Mouse (Mus musculus): ENCODE measurements around the gene Nell2. TPM values are rescaled to one million over a fixed set of nuclear protein-coding genes. Genes with fewer than 3 reads are reported as not detected.

Nell2 gene
- polyA plus RNA-seq, 1 experiment from 2014 or later = 95.2 TPM

DNA sequence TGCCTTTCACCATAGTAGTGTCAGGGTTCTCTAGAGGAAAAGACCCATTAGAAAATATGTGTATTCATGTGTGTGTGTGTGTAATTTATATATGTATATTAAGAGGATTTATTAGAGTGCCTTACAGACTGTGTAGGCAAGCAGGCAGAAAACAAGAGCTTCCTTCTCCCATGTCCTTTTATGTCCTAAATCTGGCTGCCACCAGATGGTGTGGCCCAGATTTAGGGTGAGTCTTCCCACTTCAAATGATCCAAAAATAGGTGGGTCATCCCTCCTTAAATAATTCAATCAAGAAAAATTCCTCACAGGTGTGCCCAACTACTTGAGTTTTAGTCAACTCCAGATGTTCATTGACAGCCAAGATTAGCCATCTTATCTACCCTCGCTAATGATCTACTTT lies 460.3 kb downstream of the Nell2 start:
- no peak overlapping the region for H3K4me2 ChIP-seq (replicated peaks)
- ATAC-seq (ENCODE audit: low FRiP score, low read depth) = no peak
- no peak overlapping the region for H3K9ac ChIP-seq (replicated peaks)
- H3K4me1 ChIP-seq = no peaks in the 10 kb centered on the region
- no peak overlapping the region for H3K27ac ChIP-seq (replicated peaks)
- no peaks in the 10 kb centered on the region for H3K36me3 ChIP-seq
- WGBS = 91% methylated on average over 1 of the region's 1 CpGs
- no peak overlapping the region for H3K4me3 ChIP-seq
- H3K27me3 ChIP-seq = no peaks in the 10 kb centered on the region
- H3K9me3 ChIP-seq = no peaks in the 10 kb centered on the region

- no peaks in the 10 kb centered on the region for H3K27me3 ChIP-seq
- no peak for ATAC-seq (ENCODE audit: low FRiP score, low read depth)
- H3K9me3 ChIP-seq = no peaks in the 10 kb centered on the region
- no peak overlapping the region for H3K4me3 ChIP-seq
- H3K36me3 ChIP-seq = no peaks in the 10 kb centered on the region
- WGBS = 65% methylated on average over 8 of the region's 8 CpGs
- H3K9ac ChIP-seq (replicated peaks) = no peak overlapping the region
- H3K4me2 ChIP-seq (replicated peaks) = no peak overlapping the region
- H3K27ac ChIP-seq (replicated peaks) = no peak overlapping the region
- no peaks in the 10 kb centered on the region for H3K4me1 ChIP-seq
Observed at GRCm38 (mm10) chr15:95055081-95055650, 473.2 kb downstream of the Nell2 start.

GRCm38 (mm10) chr15:95049171-95049729 lies 479.1 kb downstream of the Nell2 start:
- 67% methylated on average over 6 of the region's 6 CpGs for WGBS
- H3K36me3 ChIP-seq = no peaks in the 10 kb centered on the region
- no peak overlapping the region for H3K4me3 ChIP-seq
- no peaks in the 10 kb centered on the region for H3K9me3 ChIP-seq
- ATAC-seq (ENCODE audit: low FRiP score, low read depth) = no peak
- no peak overlapping the region for H3K27ac ChIP-seq (replicated peaks)
- H3K9ac ChIP-seq (replicated peaks) = no peak overlapping the region
- no peaks in the 10 kb centered on the region for H3K4me1 ChIP-seq
- H3K4me2 ChIP-seq (replicated peaks) = no peak overlapping the region
- H3K27me3 ChIP-seq = no peaks in the 10 kb centered on the region

- H3K4me2 ChIP-seq (replicated peaks) = no peak overlapping the region
- H3K9me3 ChIP-seq = no peaks in the 10 kb centered on the region
- ATAC-seq (ENCODE audit: low FRiP score, low read depth) = no peak
- H3K27ac ChIP-seq (replicated peaks) = no peak overlapping the region
- no peaks in the 10 kb centered on the region for H3K36me3 ChIP-seq
- WGBS = 88% methylated on average over 2 of the region's 2 CpGs
- no peak overlapping the region for H3K4me3 ChIP-seq
- H3K4me1 ChIP-seq = no peaks in the 10 kb centered on the region
- H3K9ac ChIP-seq (replicated peaks) = no peak overlapping the region
- H3K27me3 ChIP-seq = no peaks in the 10 kb centered on the region
Observed at GRCm38 (mm10) chr15:95047486-95047885, 480.9 kb downstream of the Nell2 start.

DNA sequence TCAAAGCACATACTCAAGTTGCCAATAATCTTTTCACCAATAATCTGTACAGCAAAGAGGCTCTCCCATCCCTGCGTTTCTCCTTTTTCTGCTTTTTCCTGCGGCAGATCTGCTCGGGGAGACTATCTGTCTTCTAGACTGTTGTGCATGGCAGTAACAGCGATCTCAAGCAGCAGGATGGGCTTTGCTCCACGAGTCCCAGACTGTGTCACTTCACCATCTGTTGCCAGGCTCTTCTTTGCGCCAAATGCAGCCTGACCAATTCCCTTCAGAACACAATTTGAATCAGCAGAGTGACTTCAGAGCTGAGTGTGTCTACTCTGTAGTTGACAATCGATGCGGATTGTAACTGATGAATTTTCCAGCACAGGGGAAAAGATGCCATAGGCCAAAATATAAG lies 484.3 kb downstream of the Nell2 start:
- Histone ChIP-seq H3K4me2 (replicated peaks) (no peak overlapping the region), H3K4me3 (no peak overlapping the region), H3K9ac (replicated peaks) (no peak overlapping the region), H3K36me3 (no peaks in the 10 kb centered on the region), H3K27ac (replicated peaks) (0 out of 2 replicates have a peak overlapping the region, but pooled peaks have one; percentile 15), H3K27me3 (no peaks in the 10 kb centered on the region), H3K9me3 (no peaks in the 10 kb centered on the region), H3K4me1 (no peaks in the 10 kb centered on the region)
- 86% methylated on average over 8 of the region's 8 CpGs for WGBS
- no peak for ATAC-seq (ENCODE audit: low FRiP score, low read depth)

- no peak overlapping the region for H3K4me2 ChIP-seq (replicated peaks)
- no peak overlapping the region for H3K4me3 ChIP-seq
- H3K9ac ChIP-seq (replicated peaks) = no peak overlapping the region
- no peaks in the 10 kb centered on the region for H3K36me3 ChIP-seq
- H3K27me3 ChIP-seq = no peaks in the 10 kb centered on the region
- no peak overlapping the region for H3K27ac ChIP-seq (replicated peaks)
- no peak for ATAC-seq (ENCODE audit: low FRiP score, low read depth)
- no peaks in the 10 kb centered on the region for H3K9me3 ChIP-seq
- no peaks in the 10 kb centered on the region for H3K4me1 ChIP-seq
- WGBS = 79% methylated on average over 9 of the region's 9 CpGs
Observed at GRCm38 (mm10) chr15:95042437-95042836, 485.9 kb downstream of the Nell2 start.

DNA sequence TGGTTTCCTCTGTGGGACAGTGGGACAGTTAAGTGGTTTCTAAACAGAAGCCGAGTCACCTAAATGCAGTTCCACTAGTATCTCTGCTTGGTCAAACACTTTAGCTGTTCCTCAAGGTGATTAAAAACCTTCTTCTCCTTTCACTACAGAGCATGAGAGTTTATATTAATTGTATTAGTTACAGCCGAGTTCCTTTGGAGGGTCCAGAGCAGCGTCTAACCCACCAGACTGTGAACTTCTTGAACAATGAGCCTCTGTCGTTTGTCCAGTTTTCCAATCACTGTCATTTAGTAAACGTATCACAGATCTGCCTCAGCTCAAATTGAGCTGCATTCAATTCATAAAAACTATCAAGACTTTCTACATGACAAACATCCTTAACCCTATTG lies 498.9 kb downstream of the Nell2 start:
- Histone ChIP-seq H3K27ac (replicated peaks) (no peak overlapping the region), H3K9ac (replicated peaks) (no peak overlapping the region), H3K4me3 (no peak overlapping the region), H3K9me3 (no peaks in the 10 kb centered on the region), H3K4me1 (peaks cover 5% of the 10 kb centered on the region; the same call in 1 of the 2 replicates), H3K27me3 (no peaks in the 10 kb centered on the region), H3K4me2 (replicated peaks) (no peak overlapping the region), H3K36me3 (no peaks in the 10 kb centered on the region)
- ATAC-seq (ENCODE audit: low FRiP score, low read depth) = no peak
- WGBS = 70% methylated on average over 5 of the region's 5 CpGs

DNA sequence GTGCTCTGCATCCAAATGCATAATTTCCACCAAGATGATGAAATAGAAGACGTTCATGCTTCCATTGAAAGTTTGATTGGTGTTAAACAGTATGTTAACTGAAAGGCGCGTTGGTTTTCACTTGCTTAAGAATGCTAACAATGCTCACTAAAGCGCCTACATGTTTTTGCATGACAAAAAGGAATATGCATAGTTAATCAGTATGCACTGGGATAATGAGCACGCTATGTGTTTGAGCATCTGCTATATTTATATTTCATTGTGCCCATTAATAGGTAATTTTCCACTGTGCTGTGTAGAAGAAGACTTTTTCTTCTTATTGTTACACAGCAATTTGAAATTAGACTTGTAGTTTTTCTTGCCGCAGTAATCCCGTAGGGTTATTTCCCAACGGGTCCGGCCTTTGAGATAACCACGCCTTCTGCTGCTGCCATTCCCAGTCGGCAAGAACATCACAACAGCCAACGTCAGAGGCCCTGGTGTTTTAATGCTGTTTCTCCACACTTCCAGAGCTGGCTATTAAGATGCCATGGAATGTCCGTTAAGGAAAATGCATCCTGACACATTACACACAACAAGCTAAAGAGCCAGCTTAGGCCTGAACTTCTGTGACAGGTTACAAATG lies 499.4 kb downstream of the Nell2 start:
- Histone ChIP-seq H3K9ac (replicated peaks) (no peak overlapping the region), H3K4me3 (no peak overlapping the region), H3K36me3 (no peaks in the 10 kb centered on the region), H3K4me1 (peaks cover 5% of the 10 kb centered on the region; the same call in 1 of the 2 replicates), H3K4me2 (replicated peaks) (no peak overlapping the region), H3K27me3 (no peaks in the 10 kb centered on the region), H3K27ac (replicated peaks) (no peak overlapping the region), H3K9me3 (no peaks in the 10 kb centered on the region)
- WGBS = 67% methylated on average over 13 of the region's 13 CpGs
- ATAC-seq (ENCODE audit: low FRiP score, low read depth) = no peak

Other genes with a start within 250 kb of the Nell2 start
- 1.1 and 4.0 TPM in 2 replicates for gene Dbx2, start 127.4 kb upstream of the Nell2 start, polyA plus RNA-seq (2016; fragmentation: Nextera tagmentation; extraction: Ambion mirVana)

Data from midbrain, embryonic 12.5 days (tissue).